Mouse (Mus musculus) heart, embryonic 11.5 days (tissue): ENCODE data around the gene Cd22. TPM values are rescaled to one million over a fixed set of nuclear protein-coding genes. Genes with fewer than 3 reads are reported as not detected.

Experiments
- ATAC-seq: fragments of 200-750 bp; cut with Nextera tagmentation; replicated peaks from 2 replicates; pipeline ENCODE4 v1.8.0; 2017; ENCODE audit warnings: moderate library complexity; ENCODE audit not compliant: insufficient number of reproducible peaks, low FRiP score, low TSS enrichment
- H3K27ac ChIP-seq: fragments of 300-500 bp; sonication (generic); 2 replicates; pipeline ENCODE4 v1.5.1; 2014; ENCODE audit warnings: mild to moderate bottlenecking, low read depth, low read length
- H3K27me3 ChIP-seq: fragments of 300-500 bp; sonication (generic); 2 replicates; pipeline ENCODE4 v1.6.1; 2014; ENCODE audit warnings: mild to moderate bottlenecking, low read length, mixed read lengths; ENCODE audit not compliant: control insufficient read depth, insufficient read depth
- H3K36me3 ChIP-seq: fragments of 300-500 bp; sonication (generic); 2 replicates; pipeline ENCODE4 v1.6.1; 2014; ENCODE audit warnings: mild to moderate bottlenecking, low read length, moderate library complexity, mixed read lengths; ENCODE audit not compliant: control insufficient read depth, insufficient read depth
- H3K4me1 ChIP-seq: fragments of 300-500 bp; sonication (generic); 2 replicates; pipeline ENCODE4 v1.6.1; 2014; ENCODE audit warnings: low read length; ENCODE audit not compliant: control insufficient read depth, insufficient read depth
- H3K4me2 ChIP-seq: fragments of 300-500 bp; sonication (generic); 2 replicates; pipeline ENCODE4 v1.6.1; 2014; ENCODE audit warnings: mild to moderate bottlenecking, moderate library complexity
- H3K4me3 ChIP-seq: fragments of 300-500 bp; sonication (generic); 2 replicates; pipeline ENCODE4 v1.5.1; 2014; ENCODE audit warnings: low read depth, low read length
- H3K9ac ChIP-seq: fragments of 300-500 bp; sonication (generic); 2 replicates; pipeline ENCODE4 v1.6.1; 2014; ENCODE audit warnings: mild to moderate bottlenecking, low read depth, low read length, moderate library complexity
- H3K9me3 ChIP-seq: fragments of 300-500 bp; sonication (generic); replicated peaks from 2 replicates; pipeline ENCODE4 v1.6.1; 2016; ENCODE audit warnings: low read length; ENCODE audit not compliant: control insufficient read depth
- WGBS: fragments of 180-500 bp; shearing (Covaris S2); extraction: QIAGEN DNeasy Blood & Tissue Kit; methylation state at CpG from one replicate; pipeline ENCODE4 v1.1.7; 2014; ENCODE audit not compliant: insufficient replicate concordance; 5-methylcytosine and 5-hydroxymethylcytosine counted together
- polyA plus RNA-seq: library from polyadenylated mRNA; unstranded; fragments of >200 nt; fragmentation: Nextera tagmentation; extraction: Ambion mirVana; gene quantifications from 2 replicates; pipeline ENCODE4 v1.2.1, GENCODE M21; 2014

The Cd22 gene
- polyA plus RNA-seq, 1 experiment from 2014 or later: not detected

GRCm38 (mm10) chr7:30908992-30909431 lies 28.9 kb upstream of the Cd22 start:
- no peak; the same call in 1 of the 2 replicates for ATAC-seq
- Histone ChIP-seq H3K36me3 (no peaks in the 10 kb centered on the region), H3K9ac (no peak overlapping the region), H3K4me1 (0 out of 2 replicates have a peak, but pooled peaks cover 2% of the 10 kb centered on the region), H3K27ac (no peak overlapping the region), H3K27me3 (peaks cover 11% of the 10 kb centered on the region; the same call in 1 of the 2 replicates), H3K4me3 (peak overlapping the region; percentile 18), H3K4me2 (peak overlapping the region; percentile 56), H3K9me3 (no peaks in the 10 kb centered on the region)
- WGBS: 27% methylated on average over 17 of the region's 17 CpGs

DNA sequence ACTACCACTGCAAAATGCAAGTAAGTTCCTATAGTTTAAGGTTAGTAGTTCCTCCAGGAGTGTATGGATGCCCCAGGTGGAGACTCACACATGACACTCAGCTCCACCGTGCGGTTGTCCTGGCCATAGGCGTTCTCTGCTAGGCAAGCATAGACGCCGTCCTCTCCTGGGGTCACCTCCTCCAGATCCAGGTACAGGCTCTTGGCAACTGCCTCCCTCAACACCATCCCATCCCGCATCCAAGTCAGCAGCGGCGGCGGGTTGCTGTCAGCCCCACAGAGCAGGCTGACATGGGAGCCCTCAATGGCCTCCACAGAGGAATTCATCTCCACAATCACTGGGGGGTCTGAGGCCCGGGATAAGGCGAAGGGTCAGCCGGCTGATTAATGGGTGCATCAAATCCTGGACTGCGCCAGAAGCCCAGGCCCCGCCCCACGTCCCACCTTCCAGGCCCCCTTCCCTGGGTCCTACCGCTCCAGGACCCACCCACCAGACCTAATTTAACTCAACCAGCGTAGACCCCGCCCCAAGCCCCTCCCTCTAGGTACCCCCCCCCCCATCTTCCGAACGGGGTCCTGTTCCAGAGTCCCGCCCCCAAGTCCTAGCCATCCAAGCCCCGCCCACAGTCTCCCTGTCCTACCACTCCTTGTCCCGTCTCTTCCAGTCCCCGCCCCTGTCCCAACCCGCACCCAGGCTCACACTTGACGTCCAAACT lies 28.3 kb upstream of the Cd22 start:
- no peaks in the 10 kb centered on the region for H3K36me3 ChIP-seq
- no peaks in the 10 kb centered on the region for H3K9me3 ChIP-seq
- H3K4me1 ChIP-seq: 0 out of 2 replicates have a peak, but pooled peaks cover 2% of the 10 kb centered on the region
- H3K4me2 ChIP-seq: peak overlapping the region; percentile 56
- H3K4me3 ChIP-seq: peak overlapping the region; percentile 18
- WGBS: 3% methylated on average over 23 of the region's 26 CpGs
- H3K9ac ChIP-seq: no peak overlapping the region
- H3K27me3 ChIP-seq: peaks cover 11% of the 10 kb centered on the region; the same call in 1 of the 2 replicates
- peak; percentile 40; the same call in 1 of the 2 replicates for ATAC-seq
- no peak overlapping the region for H3K27ac ChIP-seq

DNA sequence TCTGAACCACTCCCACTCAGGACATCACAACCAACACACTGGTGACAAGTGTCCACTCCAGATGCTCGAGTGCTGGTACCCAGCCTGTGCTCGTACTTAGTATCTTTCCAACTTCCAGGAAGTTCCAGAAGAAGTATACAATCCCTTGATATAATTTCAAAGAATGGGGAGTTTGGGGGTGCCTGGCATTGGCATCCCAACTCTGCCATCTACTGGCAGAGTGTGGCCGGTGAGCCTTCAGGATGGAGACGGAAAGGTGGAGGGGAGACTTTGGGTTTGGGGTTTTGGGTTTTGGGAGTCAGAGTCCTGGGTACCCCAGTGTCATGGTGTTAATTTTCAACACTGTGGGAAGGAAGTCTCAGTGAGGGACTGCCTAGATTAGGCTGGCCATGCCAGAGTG lies 23.9 kb upstream of the Cd22 start:
- no peak overlapping the region for H3K4me3 ChIP-seq
- no peak overlapping the region for H3K9ac ChIP-seq
- H3K27me3 ChIP-seq: peaks cover 11% of the 10 kb centered on the region; the same call in 1 of the 2 replicates
- peaks cover 4% of the 10 kb centered on the region; the same call in 1 of the 2 replicates for H3K4me1 ChIP-seq
- ATAC-seq: no peak
- no peaks in the 10 kb centered on the region for H3K9me3 ChIP-seq
- no peaks in the 10 kb centered on the region for H3K36me3 ChIP-seq
- WGBS: 46% methylated on average over 4 of the region's 4 CpGs
- no peak overlapping the region for H3K4me2 ChIP-seq
- H3K27ac ChIP-seq: no peak overlapping the region

- Histone ChIP-seq H3K4me3 (no peak overlapping the region), H3K4me1 (peaks cover 2% of the 10 kb centered on the region; the same call in 1 of the 2 replicates), H3K27me3 (no peaks in the 10 kb centered on the region), H3K4me2 (no peak overlapping the region), H3K9me3 (no peaks in the 10 kb centered on the region), H3K27ac (no peak overlapping the region), H3K36me3 (no peaks in the 10 kb centered on the region), H3K9ac (no peak overlapping the region)
- no peak for ATAC-seq
- 81% methylated on average over 3 of the region's 3 CpGs for WGBS
Measured at GRCm38 (mm10) chr7:30895217-30895616, 15.1 kb upstream of the Cd22 start.

GRCm38 (mm10) chr7:30892515-30892914 lies 12.4 kb upstream of the Cd22 start:
- no peaks in the 10 kb centered on the region for H3K36me3 ChIP-seq
- no peaks in the 10 kb centered on the region for H3K9me3 ChIP-seq
- H3K27me3 ChIP-seq: no peaks in the 10 kb centered on the region
- ATAC-seq: no peak
- H3K4me1 ChIP-seq: no peaks in the 10 kb centered on the region
- 55% methylated on average over 3 of the region's 3 CpGs for WGBS
- H3K4me2 ChIP-seq: no peak overlapping the region
- H3K4me3 ChIP-seq: no peak overlapping the region
- H3K9ac ChIP-seq: no peak overlapping the region
- H3K27ac ChIP-seq: no peak overlapping the region

DNA sequence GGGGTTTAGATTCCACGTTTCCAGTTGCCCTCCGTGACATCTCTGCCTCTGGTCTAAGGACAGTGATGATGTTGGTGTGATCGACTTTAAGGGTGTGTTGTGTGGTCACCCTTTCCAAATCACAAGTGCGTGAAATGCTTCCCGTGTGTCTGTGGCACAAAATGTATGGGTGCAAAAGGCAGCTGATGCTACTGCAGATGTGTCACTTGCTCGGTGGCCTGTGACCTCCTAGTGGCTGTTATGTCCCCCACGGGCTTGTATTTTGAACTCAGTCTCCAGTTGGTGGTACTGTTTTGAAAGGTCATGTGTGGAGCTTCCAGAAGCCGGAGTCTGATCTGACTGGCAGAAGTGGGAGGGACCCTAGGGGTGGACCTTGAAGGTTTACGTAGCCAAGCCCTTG lies 11.6 kb upstream of the Cd22 start:
- H3K9ac ChIP-seq: no peak overlapping the region
- no peak overlapping the region for H3K4me2 ChIP-seq
- no peak overlapping the region for H3K27ac ChIP-seq
- 83% methylated on average over 9 of the region's 9 CpGs for WGBS
- no peaks in the 10 kb centered on the region for H3K9me3 ChIP-seq
- H3K4me1 ChIP-seq: no peaks in the 10 kb centered on the region
- no peaks in the 10 kb centered on the region for H3K27me3 ChIP-seq
- H3K36me3 ChIP-seq: no peaks in the 10 kb centered on the region
- H3K4me3 ChIP-seq: no peak overlapping the region
- ATAC-seq: no peak

- no peak overlapping the region for H3K4me3 ChIP-seq
- H3K4me1 ChIP-seq: no peaks in the 10 kb centered on the region
- H3K4me2 ChIP-seq: no peak overlapping the region
- H3K27me3 ChIP-seq: no peaks in the 10 kb centered on the region
- H3K36me3 ChIP-seq: no peaks in the 10 kb centered on the region
- H3K9me3 ChIP-seq: no peaks in the 10 kb centered on the region
- no peak for ATAC-seq
- H3K9ac ChIP-seq: no peak overlapping the region
- H3K27ac ChIP-seq: no peak overlapping the region
- 43% methylated on average over 2 of the region's 2 CpGs for WGBS
Measured at GRCm38 (mm10) chr7:30890681-30891080, 10.5 kb upstream of the Cd22 start.

- Histone ChIP-seq H3K4me2 (no peak overlapping the region), H3K36me3 (no peaks in the 10 kb centered on the region)
- WGBS: 75% methylated on average over 7 of the region's 7 CpGs
Measured at GRCm38 (mm10) chr7:30888786-30889185, 8.6 kb upstream of the Cd22 start.

More at GRCm38 (mm10) chr7:30888786-30889185, 8.6 kb upstream of the Cd22 start:
- no peak for ATAC-seq
- no peak overlapping the region for H3K27ac ChIP-seq
- no peaks in the 10 kb centered on the region for H3K27me3 ChIP-seq
- no peak overlapping the region for H3K9ac ChIP-seq
- H3K4me1 ChIP-seq: no peaks in the 10 kb centered on the region
- no peaks in the 10 kb centered on the region for H3K9me3 ChIP-seq
- no peak overlapping the region for H3K4me3 ChIP-seq
